Mouse (Mus musculus) limb, embryonic 11.5 days (tissue): Measurements from ENCODE around the gene Psmd13. TPM values are rescaled to one million over a fixed set of nuclear protein-coding genes. Genes with fewer than 3 reads are reported as not detected.
A peak's percentile ranks its signal among the peaks of the same experiment; 100 is the strongest.

Experiments
- ATAC-seq: fragments of 200-750 bp; cut with Nextera tagmentation; 2 replicates; pipeline ENCODE4 v1.8.0; 2017; ENCODE audit warnings: low read depth; ENCODE audit not compliant: insufficient number of reproducible peaks, low FRiP score, low TSS enrichment
- DNase-seq: peaks from one replicate; pipeline ENCODE4 v3.0.0-alpha.2; 2015; ENCODE audit warnings: low spot score
- H3K27ac ChIP-seq: fragments of 300-500 bp; sonication (generic); replicated peaks from 2 replicates; pipeline ENCODE4 v1.5.1; 2014; ENCODE audit warnings: low read depth, mild to moderate bottlenecking, low read length
- H3K27me3 ChIP-seq: fragments of 300-500 bp; sonication (generic); 2 replicates; pipeline ENCODE4 v1.6.1; 2014; ENCODE audit warnings: mild to moderate bottlenecking, low read length, mixed read lengths; ENCODE audit not compliant: control insufficient read depth, insufficient read depth
- H3K36me3 ChIP-seq: fragments of 300-500 bp; sonication (generic); 2 replicates; pipeline ENCODE4 v1.6.1; 2014; ENCODE audit warnings: mild to moderate bottlenecking, low read length, moderate library complexity, mixed read lengths; ENCODE audit not compliant: control insufficient read depth, insufficient read depth
- H3K4me1 ChIP-seq: fragments of 300-500 bp; sonication (generic); 2 replicates; pipeline ENCODE4 v1.6.1; 2014; ENCODE audit warnings: low read length, mixed read lengths; ENCODE audit not compliant: control insufficient read depth, insufficient read depth
- H3K4me2 ChIP-seq: fragments of 300-500 bp; sonication (generic); 2 replicates; pipeline ENCODE4 v1.6.1; 2014; ENCODE audit warnings: low read depth, mild to moderate bottlenecking, moderate library complexity; ENCODE audit not compliant: severe bottlenecking
- H3K4me3 ChIP-seq: fragments of 300-500 bp; sonication (generic); 2 replicates; pipeline ENCODE4 v1.5.1; 2014; ENCODE audit warnings: low read depth, low read length
- H3K9ac ChIP-seq: fragments of 300-500 bp; sonication (generic); 2 replicates; pipeline ENCODE4 v1.6.1; 2014; ENCODE audit warnings: mild to moderate bottlenecking, low read length
- H3K9me3 ChIP-seq: fragments of 300-500 bp; sonication (generic); 2 replicates; pipeline ENCODE4 v1.6.1; 2016; ENCODE audit warnings: low read length; ENCODE audit not compliant: control insufficient read depth
- WGBS: fragments of 180-500 bp; shearing (Covaris S2); extraction: QIAGEN DNeasy Blood & Tissue Kit; methylation state at CpG from one replicate; pipeline ENCODE4 v1.1.7; 2014; 5-methylcytosine and 5-hydroxymethylcytosine counted together
- polyA plus RNA-seq: library from polyadenylated mRNA; unstranded; fragments of >200 nt; fragmentation: Nextera tagmentation; extraction: Ambion mirVana; gene quantifications from 2 replicates; pipeline ENCODE4 v1.2.1, GENCODE M21; 2014

Gene Psmd13
- polyA plus RNA-seq, 1 experiment from 2014 or later: 243 TPM

GRCm38 (mm10) chr7:140894031-140894430 lies 12.3 kb downstream of the Psmd13 start:
- Histone ChIP-seq H3K9me3 (no peaks in the 10 kb centered on the region), H3K27me3 (no peaks in the 10 kb centered on the region), H3K36me3 (peaks cover 21% of the 10 kb centered on the region; the same call in 1 of the 2 replicates), H3K9ac (no peak overlapping the region), H3K27ac (no peak overlapping the region), H3K4me1 (no peaks in the 10 kb centered on the region), H3K4me3 (no peak overlapping the region), H3K4me2 (no peak overlapping the region)
- 90% methylated on average over 7 of the region's 7 CpGs for WGBS
- ATAC-seq (no peak), DNase-seq (no peak)

GRCm38 (mm10) chr7:140894611-140895010 lies 12.8 kb downstream of the Psmd13 start:
- DNase-seq: no peak
- ATAC-seq: no peak
- 92% methylated on average over 3 of the region's 3 CpGs for WGBS
- H3K9me3 ChIP-seq: no peaks in the 10 kb centered on the region
- no peak overlapping the region for H3K4me2 ChIP-seq
- H3K27ac ChIP-seq: no peak overlapping the region
- no peaks in the 10 kb centered on the region for H3K27me3 ChIP-seq
- H3K9ac ChIP-seq: no peak overlapping the region
- no peaks in the 10 kb centered on the region for H3K4me1 ChIP-seq
- H3K4me3 ChIP-seq: no peak overlapping the region
- peaks cover 19% of the 10 kb centered on the region; the same call in 1 of the 2 replicates for H3K36me3 ChIP-seq

- no peak overlapping the region for H3K4me3 ChIP-seq
- WGBS: 91% methylated on average over 7 of the region's 7 CpGs
- DNase-seq (no peak), ATAC-seq (no peak)
- peaks cover 3% of the 10 kb centered on the region; the same call in 1 of the 2 replicates for H3K4me1 ChIP-seq
- no peaks in the 10 kb centered on the region for H3K9me3 ChIP-seq
- H3K27me3 ChIP-seq: no peaks in the 10 kb centered on the region
- H3K4me2 ChIP-seq: no peak overlapping the region
- H3K9ac ChIP-seq: no peak overlapping the region
- no peak overlapping the region for H3K27ac ChIP-seq
- H3K36me3 ChIP-seq: peaks cover 15% of the 10 kb centered on the region; the same call in 1 of the 2 replicates
These were observed 16.1 kb downstream of the Psmd13 start for GRCm38 (mm10) chr7:140897863-140898262.

GRCm38 (mm10) chr7:140899121-140899520 lies 17.4 kb downstream of the Psmd13 start:
- Histone ChIP-seq H3K4me3 (no peak overlapping the region), H3K4me2 (no peak overlapping the region), H3K27me3 (no peaks in the 10 kb centered on the region), H3K9ac (no peak overlapping the region), H3K4me1 (peaks cover 9% of the 10 kb centered on the region; the same call in 1 of the 2 replicates), H3K27ac (no peak overlapping the region), H3K9me3 (no peaks in the 10 kb centered on the region), H3K36me3 (peaks cover 14% of the 10 kb centered on the region; the same call in 1 of the 2 replicates)
- DNase-seq (no peak), ATAC-seq (no peak)
- 87% methylated on average over 3 of the region's 3 CpGs for WGBS

- DNase-seq (no peak), ATAC-seq (no peak)
- WGBS: 84% methylated on average over 10 of the region's 10 CpGs
- Histone ChIP-seq H3K27ac (no peak within 1 kb of the TSS), H3K27me3 (no peaks in the 10 kb centered on the region), H3K4me2 (no peak within 1 kb of the TSS), H3K9ac (no peak within 1 kb of the TSS), H3K9me3 (no peaks in the 10 kb centered on the region), H3K36me3 (peaks cover 8% of the 10 kb centered on the region; the same call in 1 of the 2 replicates), H3K4me3 (no peak within 1 kb of the TSS), H3K4me1 (peaks cover 9% of the 10 kb centered on the region; the same call in 1 of the 2 replicates)
These were observed 18.5 kb downstream of the Psmd13 start, which contains the start of gene Cox8b for GRCm38 (mm10) chr7:140900220-140900619. TSS of gene Cox8b (minus strand) at chr7:140900446.

GRCm38 (mm10) chr7:140902036-140902875 lies 20.5 kb downstream of the Psmd13 start:
- Histone ChIP-seq H3K36me3 (peaks cover 4% of the 10 kb centered on the region; the same call in 1 of the 2 replicates), H3K9ac (peak overlapping the region; percentile 17; the same call in 1 of the 2 replicates), H3K4me1 (peaks cover 9% of the 10 kb centered on the region; the same call in 1 of the 2 replicates), H3K4me3 (no peak overlapping the region), H3K4me2 (no peak overlapping the region), H3K27me3 (no peaks in the 10 kb centered on the region), H3K27ac (no peak overlapping the region), H3K9me3 (no peaks in the 10 kb centered on the region)
- DNase-seq (no peak), ATAC-seq (no peak)
- whole genome bisulfite sequencing: 73% methylated on average over 15 of the region's 15 CpGs

- Histone ChIP-seq H3K36me3 (peaks cover under 1% of the 10 kb centered on the region; the same call in 1 of the 2 replicates), H3K9ac (no peak overlapping the region; the same call in 1 of the 2 replicates), H3K27me3 (no peaks in the 10 kb centered on the region), H3K4me1 (peaks cover 9% of the 10 kb centered on the region; the same call in 1 of the 2 replicates), H3K27ac (no peak overlapping the region), H3K4me3 (no peak overlapping the region), H3K4me2 (no peak overlapping the region), H3K9me3 (no peaks in the 10 kb centered on the region)
- DNase-seq (peak; percentile 89), ATAC-seq (peak; percentile 28; the same call in 1 of the 2 replicates)
- WGBS: 26% methylated on average over 13 of the region's 13 CpGs
These were observed 21.4 kb downstream of the Psmd13 start for GRCm38 (mm10) chr7:140903212-140903611.

- ATAC-seq (no peak), DNase-seq (no peak)
- Histone ChIP-seq H3K4me2 (no peak overlapping the region), H3K27me3 (no peaks in the 10 kb centered on the region), H3K4me1 (peaks cover 9% of the 10 kb centered on the region; the same call in 1 of the 2 replicates), H3K36me3 (no peaks in the 10 kb centered on the region), H3K9ac (no peak overlapping the region), H3K4me3 (no peak overlapping the region), H3K9me3 (no peaks in the 10 kb centered on the region), H3K27ac (no peak overlapping the region)
- WGBS: 84% methylated on average over 2 of the region's 2 CpGs
These were observed 23.9 kb downstream of the Psmd13 start for GRCm38 (mm10) chr7:140905642-140906081.
